Mouse (Mus musculus) urinary bladder, postnatal 4 days (tissue): ENCODE results near the gene Fbxl7.

ENCODE experiments used
- DNase-seq, 2 experiments: peaks; one replicate each; pipeline ENCODE4 v3.0.0; 2021 to 2022; ENCODE audit warnings: low spot score in 2 of 2

The Fbxl7 gene

GRCm38 (mm10) chr15:26693075-26693474 lies 202.3 kb downstream of the Fbxl7 start:
- DNase-seq: no peak

- DNase-seq: no peak
Measured at GRCm38 (mm10) chr15:26688472-26689104, 206.8 kb downstream of the Fbxl7 start.

DNA sequence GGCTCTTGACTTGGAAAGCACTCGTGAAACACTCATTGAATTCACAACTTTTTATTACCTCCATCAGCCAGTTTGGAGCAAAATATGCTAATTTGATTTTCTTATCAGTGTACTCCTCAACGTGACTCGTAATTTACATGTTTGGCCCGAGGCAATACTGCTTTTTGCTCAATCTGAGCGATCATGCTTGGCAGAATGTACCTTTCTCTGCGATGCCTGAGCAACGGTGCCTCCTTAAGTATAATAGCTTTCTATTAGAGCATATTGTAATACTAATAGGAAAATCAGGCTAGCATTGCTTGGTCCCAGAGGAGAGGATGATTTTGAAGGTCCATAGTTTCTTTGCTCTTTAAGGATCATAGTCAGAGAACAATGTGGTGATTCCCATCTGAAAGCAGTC lies 207.7 kb downstream of the Fbxl7 start:
- no peak for DNase-seq

DNA sequence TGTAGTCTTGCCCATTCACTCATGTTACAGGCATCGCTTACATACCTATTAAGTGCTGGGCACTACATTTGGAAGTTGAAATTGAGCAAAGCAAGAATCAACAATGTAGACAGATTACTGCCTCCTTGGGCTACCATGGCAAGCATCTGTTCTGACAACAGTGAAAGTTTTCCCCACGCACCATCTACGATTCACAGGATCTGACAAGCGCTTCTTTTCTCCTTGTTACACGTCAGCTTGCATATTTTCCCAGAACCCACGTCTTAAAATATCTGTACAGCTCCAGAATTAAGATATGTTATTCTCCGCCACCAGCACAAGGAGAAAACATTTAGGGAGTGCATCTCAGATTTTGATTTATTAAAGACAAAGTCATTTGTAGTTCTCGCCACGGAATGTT lies 213.1 kb downstream of the Fbxl7 start:
- no peak for DNase-seq

DNA sequence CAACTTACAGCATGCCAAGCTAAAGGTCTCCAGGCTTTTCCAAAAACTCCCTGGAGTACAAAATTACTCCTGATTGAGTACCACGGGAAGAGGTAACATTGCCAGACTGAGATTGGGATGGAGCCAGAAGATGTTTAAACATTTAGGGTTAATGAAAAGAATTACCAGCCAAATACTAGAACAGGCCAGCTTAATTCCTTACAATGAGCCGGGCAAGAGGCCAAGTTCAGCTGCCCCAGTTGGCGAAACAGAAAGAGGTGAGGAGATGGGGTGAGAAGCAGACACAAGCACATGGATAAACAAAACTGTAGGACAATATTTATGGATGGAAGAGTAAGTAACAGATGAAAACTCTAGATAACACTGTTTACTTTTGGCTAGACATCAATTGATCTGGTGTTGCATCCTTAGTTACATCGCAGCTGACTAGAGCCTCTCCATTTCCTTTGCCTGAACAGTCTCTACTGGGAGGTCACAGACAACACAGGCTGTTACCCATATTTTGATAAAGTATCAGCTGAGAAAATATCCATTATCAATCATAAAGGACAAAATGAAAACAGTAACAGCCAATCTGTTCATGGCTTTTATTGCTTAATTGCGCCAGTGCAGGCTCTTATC lies 222.0 kb downstream of the Fbxl7 start:
- no peak for DNase-seq

DNA sequence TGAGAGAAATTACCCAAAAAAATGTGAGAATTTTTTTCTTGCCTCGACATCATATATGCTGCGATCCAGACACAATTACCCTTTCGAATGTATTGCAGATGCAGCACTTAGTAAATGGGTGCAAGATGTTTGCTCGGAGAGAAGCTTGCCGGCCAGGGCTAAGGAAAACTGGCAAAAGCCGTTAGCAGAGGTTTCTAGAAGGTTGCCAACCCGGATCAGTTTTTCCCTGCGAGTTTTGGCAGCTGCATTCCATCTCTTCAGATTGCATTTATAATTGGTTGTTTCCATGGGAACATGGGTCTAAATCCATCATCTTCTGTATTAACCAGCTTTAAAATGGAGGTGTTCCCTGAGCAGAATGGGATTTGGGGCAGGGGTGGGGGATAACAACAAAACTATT lies 240.4 kb downstream of the Fbxl7 start:
- DNase-seq: no peak

- DNase-seq: no peak
Measured at GRCm38 (mm10) chr15:26642563-26642962, 252.8 kb downstream of the Fbxl7 start.

DNA sequence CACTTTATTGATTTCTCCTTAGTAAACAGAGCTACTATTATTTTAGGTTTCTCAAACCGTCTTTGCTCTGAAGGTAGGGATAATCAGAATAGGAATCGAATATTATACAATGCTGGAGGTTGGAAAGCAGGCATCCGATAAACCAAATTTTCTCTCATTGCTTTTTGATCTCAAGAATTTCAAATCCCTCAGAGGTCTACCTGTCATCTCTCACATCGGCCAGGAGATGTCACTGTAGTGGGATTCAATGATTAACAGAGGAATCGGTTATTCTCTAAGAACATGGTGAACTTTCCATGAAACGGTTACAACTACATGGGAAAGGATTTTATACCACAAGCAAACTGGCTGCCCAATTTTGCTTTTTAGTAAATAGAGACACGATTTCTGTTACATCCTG lies 255.7 kb downstream of the Fbxl7 start:
- no peak for DNase-seq

GRCm38 (mm10) chr15:26635591-26635990 lies 259.8 kb downstream of the Fbxl7 start:
- DNase-seq: no peak

DNA sequence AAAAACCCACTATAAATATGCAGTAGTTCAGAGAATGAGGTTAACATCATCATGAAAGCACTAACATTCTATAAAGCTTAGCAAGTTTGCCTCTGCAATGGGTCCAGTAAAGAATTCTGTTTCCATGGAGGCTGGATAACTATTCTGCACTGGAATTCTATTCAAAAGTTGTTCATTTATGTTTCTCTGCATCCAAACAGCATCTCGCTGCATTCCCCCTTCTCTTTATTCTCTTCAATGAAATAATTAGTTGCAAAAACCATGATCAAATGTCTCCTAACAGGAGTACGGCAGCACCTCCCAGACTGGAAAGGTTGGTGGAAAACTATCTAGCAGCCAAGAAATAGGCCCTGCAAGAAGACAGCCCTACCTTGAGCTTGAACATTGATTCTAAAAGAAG lies 267.2 kb downstream of the Fbxl7 start:
- no peak for DNase-seq

DNA sequence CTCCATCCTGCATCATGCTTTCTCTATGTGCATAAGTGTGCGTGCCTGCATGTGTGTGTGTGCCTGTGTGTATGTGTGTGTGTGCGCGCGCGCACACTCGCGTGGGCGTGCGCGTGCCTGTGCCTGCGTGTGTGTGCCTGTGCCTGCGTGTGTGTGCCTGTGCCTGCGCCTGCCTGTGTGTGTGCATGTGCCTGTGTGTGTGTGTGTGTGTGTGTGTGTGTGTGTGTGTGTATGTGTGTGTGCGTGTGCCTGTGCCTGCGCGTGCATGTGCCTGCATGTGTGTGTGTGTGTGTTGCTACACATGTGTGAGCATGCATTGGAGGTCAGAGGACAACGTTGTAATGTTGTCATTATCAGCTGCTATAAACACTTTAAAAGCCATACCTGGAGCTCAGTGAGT lies 272.1 kb downstream of the Fbxl7 start:
- DNase-seq: no peak

DNA sequence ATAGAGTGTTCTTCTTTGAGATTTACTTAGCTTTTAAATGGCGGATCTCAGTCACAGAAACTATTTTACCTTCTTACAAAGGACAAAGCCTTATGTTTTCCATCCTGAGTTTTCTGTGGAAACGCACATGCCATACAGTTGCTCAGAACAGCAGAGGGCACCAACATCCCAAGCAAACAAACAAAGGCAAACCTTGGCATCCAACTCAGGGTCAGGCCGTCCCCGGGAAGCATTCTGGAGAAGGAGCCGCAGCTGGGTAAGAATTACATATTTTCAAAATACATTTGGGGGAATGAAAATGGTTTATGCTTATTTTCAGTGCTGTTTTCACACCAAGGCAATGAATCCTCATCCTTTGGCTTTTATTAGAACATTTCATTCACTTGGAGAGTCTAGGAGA lies 275.1 kb downstream of the Fbxl7 start:
- peak in 1 of 2 experiments; percentile 44 for DNase-seq

- peak; percentile 34 to 68 for DNase-seq
Measured at GRCm38 (mm10) chr15:26619221-26619620, 276.2 kb downstream of the Fbxl7 start.

- no peak for DNase-seq
Measured at GRCm38 (mm10) chr15:26596239-26596638, 299.1 kb downstream of the Fbxl7 start.

- DNase-seq: no peak
Measured at GRCm38 (mm10) chr15:26579947-26580709, 315.3 kb downstream of the Fbxl7 start.

DNA sequence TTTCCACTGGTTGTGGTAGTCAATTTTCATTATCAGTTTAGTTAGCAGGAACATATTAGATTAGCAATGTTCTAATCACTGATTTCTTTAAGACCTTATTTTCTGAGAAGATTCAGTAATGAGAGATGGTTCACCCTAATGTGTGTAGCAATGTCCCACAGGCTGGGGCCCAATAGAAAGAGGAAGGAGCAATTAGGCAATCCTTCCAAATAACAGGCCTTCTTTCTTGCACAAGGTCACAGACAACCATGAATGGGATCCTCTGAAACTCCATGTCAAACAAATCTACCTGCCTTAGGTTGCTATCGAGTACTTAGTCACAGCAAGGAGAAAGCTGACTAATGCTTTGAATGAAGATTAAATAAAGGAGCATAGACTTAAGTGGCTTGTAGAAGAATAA lies 316.9 kb downstream of the Fbxl7 start:
- no peak for DNase-seq

DNA sequence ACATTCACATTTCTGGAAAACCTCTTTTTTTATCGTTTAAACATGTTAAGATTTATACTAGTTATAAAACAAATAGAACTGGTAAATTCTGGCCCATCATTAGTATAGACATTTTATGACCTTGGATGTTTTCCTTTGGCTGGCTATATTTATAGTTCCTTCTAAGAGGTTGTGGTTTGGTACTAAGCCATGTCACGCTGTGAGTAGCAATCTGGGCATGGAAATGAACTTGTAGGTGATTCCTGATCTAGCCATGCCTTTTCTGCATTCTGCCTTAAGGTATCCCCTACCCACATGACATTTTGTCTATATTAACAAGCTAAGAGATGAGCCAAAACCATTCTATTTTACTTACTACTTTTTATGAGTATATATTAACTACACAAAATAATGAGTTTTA lies 329.3 kb downstream of the Fbxl7 start:
- no peak for DNase-seq

DNA sequence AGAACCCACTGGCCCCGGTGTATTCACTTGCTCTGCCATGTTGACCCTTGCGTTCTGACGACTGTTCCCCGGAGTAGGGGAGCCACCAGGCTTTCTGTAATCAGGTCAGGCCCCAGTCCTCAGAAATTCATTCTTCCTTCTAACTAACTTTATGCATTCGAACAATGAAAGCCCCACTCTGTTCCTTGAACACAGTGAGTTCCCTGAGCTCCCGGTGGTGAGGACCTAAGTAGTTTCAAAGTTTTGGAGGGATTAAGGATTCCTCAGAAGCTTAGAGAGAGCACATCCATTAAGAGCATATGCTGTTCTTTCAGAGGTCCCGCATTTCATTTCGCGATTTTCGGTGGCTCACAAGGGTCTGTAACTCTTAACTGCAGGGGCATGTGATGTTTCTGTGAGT lies 341.8 kb downstream of the Fbxl7 start:
- no peak for DNase-seq

DNA sequence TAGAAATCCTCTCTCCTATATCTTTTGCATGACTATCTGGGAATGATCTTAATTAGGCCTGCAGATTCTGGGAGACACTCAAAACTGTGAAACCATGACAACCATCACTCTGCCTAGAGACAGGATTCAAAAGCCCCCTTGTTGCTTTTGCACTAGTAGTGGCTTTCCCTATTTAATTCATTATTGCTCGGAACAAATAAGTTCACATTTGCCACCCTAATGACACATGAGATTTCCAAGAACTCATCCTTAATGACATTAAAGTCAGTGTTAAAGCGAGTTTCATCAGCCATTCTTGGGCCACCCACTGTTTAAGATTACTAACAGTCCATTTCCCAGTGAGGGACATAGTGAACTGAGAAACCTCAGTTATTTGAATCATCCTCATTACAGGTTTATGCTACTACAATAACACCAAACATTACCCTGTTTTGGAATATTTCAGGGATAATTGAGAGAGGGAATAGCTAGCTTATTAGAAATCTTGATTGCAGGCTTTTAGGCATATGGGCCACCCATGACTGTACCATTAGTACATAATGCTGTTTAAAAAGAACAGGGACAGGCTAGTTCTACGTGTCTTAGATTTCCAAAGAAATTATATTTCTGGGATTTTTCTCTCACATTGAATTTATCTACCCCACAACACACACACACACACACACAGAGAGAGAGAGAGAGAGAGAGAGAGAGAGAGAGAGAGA lies 361.2 kb downstream of the Fbxl7 start:
- DNase-seq: no peak

DNA sequence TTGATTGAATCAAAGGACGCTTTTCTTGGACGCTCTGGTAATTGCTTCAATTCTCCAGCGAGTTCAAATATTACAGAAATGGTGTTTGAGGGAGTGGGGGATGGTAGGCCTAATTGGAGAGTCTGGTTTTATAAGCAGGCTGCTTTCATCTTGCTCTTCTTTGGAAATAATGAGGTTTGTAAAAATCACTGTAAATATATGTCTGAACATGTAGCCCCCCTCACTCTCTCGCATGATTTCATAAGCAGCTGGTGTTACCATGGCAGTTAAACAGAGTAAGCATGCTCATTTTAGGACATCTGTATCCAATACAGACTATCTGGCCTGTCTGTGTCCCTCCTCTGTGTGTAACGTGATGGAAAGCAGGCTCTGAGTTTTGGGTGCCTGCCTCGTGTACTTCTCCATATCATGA lies 376.2 kb downstream of the Fbxl7 start:
- DNase-seq: no peak

DNA sequence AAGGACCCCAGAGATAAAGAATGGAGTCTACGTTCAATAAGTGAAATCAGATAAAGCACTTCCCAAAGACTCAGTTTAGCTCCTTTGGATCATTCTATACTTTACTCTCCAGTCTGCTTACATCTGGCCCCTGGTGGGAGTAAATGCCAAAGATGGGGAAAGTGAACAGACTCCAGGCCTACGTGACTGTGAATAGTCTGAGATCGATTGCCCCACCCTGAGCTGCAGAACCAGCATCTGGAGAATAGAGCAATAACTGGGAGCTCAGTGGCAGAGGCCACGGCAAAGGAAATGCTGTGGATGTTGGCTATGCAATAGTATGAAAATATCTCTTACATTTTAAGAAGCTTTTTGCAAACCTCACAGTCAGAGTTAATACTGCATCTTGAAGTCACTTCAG lies 394.4 kb downstream of the Fbxl7 start:
- no peak for DNase-seq
